Mouse (Mus musculus): ENCODE measurements around the gene Ephb1. TPM values are rescaled to one million over a fixed set of nuclear protein-coding genes. Genes with fewer than 3 reads are reported as not detected.

Ephb1 gene
- total and polyA plus RNA-seq, 3 experiments: not detected

GRCm38 (mm10) chr9:102107213-102107612 is 247.3 kb downstream of the Ephb1 start:
- H3K36me3 ChIP-seq (replicated peaks in 1 of 2; ENCODE audit: control insufficient read depth in 1 of 2, insufficient read depth in 1 of 2, low read length in 1 of 2): no peaks in the 10 kb centered on the region
- H3K27me3 ChIP-seq (replicated peaks): no peaks in the 10 kb centered on the region
- no peak overlapping the region for H3K4me2 ChIP-seq (ENCODE audit: insufficient read depth, low read depth, poor library complexity, severe bottlenecking)
- no peak for DNase-seq (ENCODE audit: extremely low read depth)
- no peaks in the 10 kb centered on the region for H3K4me1 ChIP-seq (ENCODE audit: control insufficient read depth in 1 of 2, insufficient read depth in 2 of 2)
- dilution Hi-C loops (cut with MboI; ENCODE audit: extremely low pct_ligation_motif_present, extremely low pct_unique_long_range_greater_than_20kb, low sequenced_read_pairs) (no loop called here), in situ Hi-C loops (cut with MboI; ENCODE audit: low pct_ligation_motif_present, low pct_unique_long_range_greater_than_20kb, low sequenced_read_pairs) (no loop called here)
- TF ChIP-seq UBTF (IDR thresholded peaks at IDR 0.05; ENCODE audit: low read depth, low read length): no peak
- TF ChIP-seq HCFC1 (IDR thresholded peaks at IDR 0.05; ENCODE audit: low read depth, low read length): no peak
- no peak for TF ChIP-seq ZMIZ1 (IDR thresholded peaks at IDR 0.05; ENCODE audit: low read depth, low read length)
- TF ChIP-seq MYC (IDR thresholded peaks at IDR 0.05; ENCODE audit: low read depth, low read length): no peak
- no peak for TF ChIP-seq TCF12 (IDR thresholded peaks at IDR 0.05; ENCODE audit: low read depth, low read length)
- no peak for TF ChIP-seq ELF1 (IDR thresholded peaks at IDR 0.05; ENCODE audit: low read depth, low read length)
- TF ChIP-seq MAFK (IDR thresholded peaks at IDR 0.05; ENCODE audit: insufficient replicate concordance, low read length): no peak
- TF ChIP-seq TBP (conservative IDR thresholded peaks at IDR 0.05; ENCODE audit: low read depth, low read length): no peak
- no peak for TF ChIP-seq JUN (IDR thresholded peaks at IDR 0.05; ENCODE audit: insufficient read depth, low read depth, low read length)
- TF ChIP-seq BHLHE40 (IDR thresholded peaks at IDR 0.05; ENCODE audit: low read depth, low read length): no peak
- TF ChIP-seq RAD21 (IDR thresholded peaks at IDR 0.05; ENCODE audit: low read depth, low read length): no peak
- no peak for TF ChIP-seq MEF2A (IDR thresholded peaks at IDR 0.05; ENCODE audit: borderline replicate concordance, low read depth, low read length)
- TF ChIP-seq USF2 (conservative IDR thresholded peaks at IDR 0.05; ENCODE audit: low read depth, low read length): no peak
- TF ChIP-seq ZC3H11A (IDR thresholded peaks at IDR 0.05; ENCODE audit: low read depth, low read length): no peak
- TF ChIP-seq CTCF (conservative IDR thresholded peaks at IDR 0.05 in 1 of 2, IDR thresholded peaks at IDR 0.05 in 1 of 2; ENCODE audit: low read depth in 2 of 2, low read length in 2 of 2): no peak
- TF ChIP-seq CHD2 (IDR thresholded peaks at IDR 0.05; ENCODE audit: low read length): no peak
- TF ChIP-seq NELFE (IDR thresholded peaks at IDR 0.05; ENCODE audit: low read depth, low read length): no peak
- TF ChIP-seq JUND (conservative IDR thresholded peaks at IDR 0.05; ENCODE audit: low read depth, low read length): no peak
- no peak for TF ChIP-seq USF1 (IDR thresholded peaks at IDR 0.05; ENCODE audit: low read depth, low read length)
- H3K9me3 ChIP-seq (replicated peaks; ENCODE audit: low read length): peaks cover 86% of the 10 kb centered on the region
- H3K4me3 ChIP-seq (replicated peaks in 1 of 3; ENCODE audit: low read depth in 2 of 3, low read length in 2 of 3, poor library complexity in 1 of 3): no peak overlapping the region
- no peaks in the 10 kb centered on the region for H3K79me2 ChIP-seq (replicated peaks; ENCODE audit: control insufficient read depth, extremely low read depth, insufficient read depth, poor library complexity, severe bottlenecking)
- no peak overlapping the region for H3K27ac ChIP-seq (ENCODE audit: insufficient read depth, low read depth)
- no peak overlapping the region for H3K9ac ChIP-seq (ENCODE audit: insufficient read depth, low read depth)

GRCm38 (mm10) chr9:102096825-102097224 is 257.7 kb downstream of the Ephb1 start:
- no peak for DNase-seq (ENCODE audit: extremely low read depth)
- Histone ChIP-seq H3K4me3 (replicated peaks in 1 of 3; ENCODE audit: low read depth in 2 of 3, low read length in 2 of 3, poor library complexity in 1 of 3) (no peak overlapping the region), H3K27ac (ENCODE audit: insufficient read depth, low read depth) (no peak overlapping the region), H3K27me3 (replicated peaks) (no peaks in the 10 kb centered on the region), H3K9ac (ENCODE audit: insufficient read depth, low read depth) (no peak overlapping the region), H3K79me2 (replicated peaks; ENCODE audit: control insufficient read depth, extremely low read depth, insufficient read depth, poor library complexity, severe bottlenecking) (no peaks in the 10 kb centered on the region), H3K4me1 (ENCODE audit: control insufficient read depth in 1 of 2, insufficient read depth in 2 of 2) (no peaks in the 10 kb centered on the region), H3K36me3 (replicated peaks in 1 of 2; ENCODE audit: control insufficient read depth in 1 of 2, insufficient read depth in 1 of 2, low read length in 1 of 2) (no peaks in the 10 kb centered on the region), H3K9me3 (replicated peaks; ENCODE audit: low read length) (peaks cover 73% of the 10 kb centered on the region), H3K4me2 (ENCODE audit: insufficient read depth, low read depth, poor library complexity, severe bottlenecking) (no peak overlapping the region)
- TF ChIP-seq POLR2AphosphoS2 (IDR thresholded peaks at IDR 0.05; ENCODE audit: low read depth, low read length) (no peak), RAD21 (IDR thresholded peaks at IDR 0.05; ENCODE audit: low read depth, low read length) (no peak), MAZ (IDR thresholded peaks at IDR 0.05; ENCODE audit: low read depth, low read length) (no peak), RCOR1 (conservative IDR thresholded peaks at IDR 0.05; ENCODE audit: low read depth, low read length) (no peak), USF2 (conservative IDR thresholded peaks at IDR 0.05; ENCODE audit: low read depth, low read length) (no peak), ZMIZ1 (IDR thresholded peaks at IDR 0.05; ENCODE audit: low read depth, low read length) (no peak), ELF1 (IDR thresholded peaks at IDR 0.05; ENCODE audit: low read depth, low read length) (no peak), NRF1 (IDR thresholded peaks at IDR 0.05; ENCODE audit: low read depth, low read length) (no peak), SMC3 (IDR thresholded peaks at IDR 0.05; ENCODE audit: low read depth, low read length) (no peak), ETS1 (conservative IDR thresholded peaks at IDR 0.05; ENCODE audit: low read depth, low read length) (no peak), USF1 (IDR thresholded peaks at IDR 0.05; ENCODE audit: low read depth, low read length) (no peak), GABPA (IDR thresholded peaks at IDR 0.05; ENCODE audit: insufficient replicate concordance, low read depth, low read length) (no peak), UBTF (IDR thresholded peaks at IDR 0.05; ENCODE audit: low read depth, low read length) (no peak), KAT2A (IDR thresholded peaks at IDR 0.05; ENCODE audit: insufficient replicate concordance, low read length) (no peak), CTCF (conservative IDR thresholded peaks at IDR 0.05 in 1 of 2, IDR thresholded peaks at IDR 0.05 in 1 of 2; ENCODE audit: low read depth in 2 of 2, low read length in 2 of 2) (no peak), PAX5 (IDR thresholded peaks at IDR 0.05; ENCODE audit: low read length) (no peak), TBP (conservative IDR thresholded peaks at IDR 0.05; ENCODE audit: low read depth, low read length) (no peak)
- dilution Hi-C loops (cut with MboI; ENCODE audit: extremely low pct_ligation_motif_present, extremely low pct_unique_long_range_greater_than_20kb, low sequenced_read_pairs) (no loop called here), in situ Hi-C loops (cut with MboI; ENCODE audit: low pct_ligation_motif_present, low pct_unique_long_range_greater_than_20kb, low sequenced_read_pairs) (no loop called here)

Data from CH12.LX (cell line).